Mouse (Mus musculus): Measurements from ENCODE around the gene Gpx2. TPM values are rescaled to one million over a fixed set of nuclear protein-coding genes. Genes with fewer than 3 reads are reported as not detected.

Gpx2 gene
- polyA plus RNA-seq, 1 experiment: not detected

DNA sequence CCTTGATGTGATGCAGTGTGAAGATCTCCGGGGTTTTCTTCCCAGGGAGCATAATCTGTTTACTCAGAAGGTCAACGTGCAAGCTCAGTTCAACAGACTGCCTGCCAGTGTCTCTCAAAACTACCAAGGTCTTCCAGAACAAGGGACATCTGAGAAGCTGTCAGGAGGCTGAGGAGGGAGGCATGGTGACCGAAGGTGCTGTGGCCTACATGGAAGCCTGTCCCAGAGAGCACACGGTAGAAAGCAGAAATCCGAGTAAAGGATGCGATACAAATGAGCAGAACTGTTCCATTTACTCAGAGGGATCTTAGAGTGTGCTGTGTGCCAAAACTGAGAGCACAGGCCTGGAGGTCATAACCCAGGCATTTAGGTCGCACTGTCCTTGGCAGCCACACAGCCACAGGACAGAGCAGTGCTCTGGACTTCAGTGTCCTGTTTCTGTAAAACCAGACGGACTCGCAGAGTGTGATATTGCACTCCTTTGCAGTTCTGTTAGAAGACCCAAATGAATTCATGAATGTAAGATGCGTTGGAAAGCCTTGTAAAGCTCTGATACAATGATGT, 11.2 kb downstream of the Gpx2 start:
- Histone ChIP-seq H3K27ac (ENCODE audit: control insufficient read depth, insufficient read depth, low read depth, low read length) (no peak overlapping the region), H3K4me1 (ENCODE audit: control insufficient read depth, insufficient read depth, low read length) (no peaks in the 10 kb centered on the region; the same call in 1 of the 2 replicates), H3K27me3 (ENCODE audit: control insufficient read depth, insufficient read depth, low read length) (no peaks in the 10 kb centered on the region), H3K36me3 (ENCODE audit: control insufficient read depth, insufficient read depth, low read length) (no peaks in the 10 kb centered on the region), H3K4me3 (ENCODE audit: control insufficient read depth, low read depth, low read length) (no peak overlapping the region)
- TF ChIP-seq POLR2A (IDR thresholded peaks at IDR 0.05; ENCODE audit: control insufficient read depth, low read depth, low read length) (no peak), CTCF (IDR thresholded peaks at IDR 0.05; ENCODE audit: control insufficient read depth, insufficient read depth, insufficient replicate concordance, low read depth, low read length) (no peak)

DNA sequence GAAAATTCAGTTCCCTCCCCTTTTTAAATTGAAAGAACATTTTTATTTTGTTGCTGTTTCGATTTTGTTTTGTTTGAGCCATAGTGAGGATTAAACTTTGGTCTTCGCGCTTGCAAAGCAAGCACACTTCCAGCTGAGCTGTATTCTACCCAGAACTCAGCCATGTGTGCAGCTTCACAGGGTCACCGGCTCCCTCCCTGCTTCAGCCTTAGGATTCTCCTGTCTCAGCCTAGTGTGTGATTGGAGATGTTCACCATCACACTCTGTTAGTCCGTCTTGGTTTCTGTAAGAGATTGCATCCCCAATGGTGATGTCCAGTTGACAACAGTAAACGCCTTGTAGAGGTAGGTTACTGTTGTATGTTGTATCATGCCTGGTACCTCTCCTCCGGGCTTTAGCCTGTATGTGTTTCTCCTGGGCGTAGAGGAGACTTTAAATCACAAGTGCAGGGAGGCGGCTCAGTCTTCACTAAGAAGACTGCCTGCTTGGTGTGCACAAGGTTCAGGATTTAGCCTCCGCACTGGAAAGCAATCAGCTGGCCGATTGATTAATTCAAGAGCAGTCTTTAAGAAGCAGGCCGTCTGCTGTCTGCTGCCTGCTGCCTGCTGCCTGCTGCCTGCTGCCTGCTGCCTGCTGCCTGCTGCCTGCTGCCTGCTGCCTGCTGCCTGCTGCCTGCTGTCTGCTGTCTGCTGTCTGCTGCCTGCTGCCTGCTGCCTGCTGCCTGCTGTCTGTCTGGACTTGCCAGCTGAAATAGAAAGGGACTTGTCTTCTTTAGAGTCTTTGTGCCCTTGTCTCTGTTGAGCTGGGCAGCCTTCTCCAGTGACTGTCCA, 14.5 kb downstream of the Gpx2 start:
- Histone ChIP-seq H3K36me3 (ENCODE audit: control insufficient read depth, insufficient read depth, low read length) (no peaks in the 10 kb centered on the region), H3K27me3 (ENCODE audit: control insufficient read depth, insufficient read depth, low read length) (no peaks in the 10 kb centered on the region), H3K4me1 (ENCODE audit: control insufficient read depth, insufficient read depth, low read length) (no peaks in the 10 kb centered on the region; the same call in 1 of the 2 replicates), H3K27ac (ENCODE audit: control insufficient read depth, insufficient read depth, low read depth, low read length) (no peak overlapping the region), H3K4me3 (ENCODE audit: control insufficient read depth, low read depth, low read length) (no peak overlapping the region)
- TF ChIP-seq POLR2A (IDR thresholded peaks at IDR 0.05; ENCODE audit: control insufficient read depth, low read depth, low read length): no peak
- no peak for TF ChIP-seq CTCF (IDR thresholded peaks at IDR 0.05; ENCODE audit: control insufficient read depth, insufficient read depth, insufficient replicate concordance, low read depth, low read length)

DNA sequence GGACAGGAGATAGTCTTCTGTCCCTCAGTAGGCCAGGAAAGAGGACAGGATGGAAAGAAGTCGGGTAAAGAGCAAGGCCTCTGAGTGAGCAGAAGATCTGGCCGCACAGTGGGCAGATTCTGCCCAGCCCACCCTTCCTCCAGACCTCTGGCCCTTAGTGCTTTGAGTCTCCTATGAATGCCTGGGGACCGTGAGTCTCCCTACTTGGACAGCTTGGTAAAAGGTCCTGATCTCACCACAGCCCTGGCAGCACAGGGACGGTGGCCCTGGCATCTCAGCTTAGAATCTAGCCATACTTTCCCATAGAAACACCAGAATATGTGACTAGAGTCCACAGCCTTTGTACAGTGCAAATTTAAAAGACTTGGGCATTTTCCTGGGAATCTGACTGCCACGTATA, 15.4 kb downstream of the Gpx2 start:
- TF ChIP-seq CTCF (IDR thresholded peaks at IDR 0.05; ENCODE audit: control insufficient read depth, insufficient read depth, insufficient replicate concordance, low read depth, low read length) (no peak), POLR2A (IDR thresholded peaks at IDR 0.05; ENCODE audit: control insufficient read depth, low read depth, low read length) (no peak)
- Histone ChIP-seq H3K27ac (ENCODE audit: control insufficient read depth, insufficient read depth, low read depth, low read length) (no peak overlapping the region), H3K4me1 (ENCODE audit: control insufficient read depth, insufficient read depth, low read length) (no peaks in the 10 kb centered on the region; the same call in 1 of the 2 replicates), H3K4me3 (ENCODE audit: control insufficient read depth, low read depth, low read length) (no peak overlapping the region), H3K36me3 (ENCODE audit: control insufficient read depth, insufficient read depth, low read length) (no peaks in the 10 kb centered on the region), H3K27me3 (ENCODE audit: control insufficient read depth, insufficient read depth, low read length) (no peaks in the 10 kb centered on the region)

DNA sequence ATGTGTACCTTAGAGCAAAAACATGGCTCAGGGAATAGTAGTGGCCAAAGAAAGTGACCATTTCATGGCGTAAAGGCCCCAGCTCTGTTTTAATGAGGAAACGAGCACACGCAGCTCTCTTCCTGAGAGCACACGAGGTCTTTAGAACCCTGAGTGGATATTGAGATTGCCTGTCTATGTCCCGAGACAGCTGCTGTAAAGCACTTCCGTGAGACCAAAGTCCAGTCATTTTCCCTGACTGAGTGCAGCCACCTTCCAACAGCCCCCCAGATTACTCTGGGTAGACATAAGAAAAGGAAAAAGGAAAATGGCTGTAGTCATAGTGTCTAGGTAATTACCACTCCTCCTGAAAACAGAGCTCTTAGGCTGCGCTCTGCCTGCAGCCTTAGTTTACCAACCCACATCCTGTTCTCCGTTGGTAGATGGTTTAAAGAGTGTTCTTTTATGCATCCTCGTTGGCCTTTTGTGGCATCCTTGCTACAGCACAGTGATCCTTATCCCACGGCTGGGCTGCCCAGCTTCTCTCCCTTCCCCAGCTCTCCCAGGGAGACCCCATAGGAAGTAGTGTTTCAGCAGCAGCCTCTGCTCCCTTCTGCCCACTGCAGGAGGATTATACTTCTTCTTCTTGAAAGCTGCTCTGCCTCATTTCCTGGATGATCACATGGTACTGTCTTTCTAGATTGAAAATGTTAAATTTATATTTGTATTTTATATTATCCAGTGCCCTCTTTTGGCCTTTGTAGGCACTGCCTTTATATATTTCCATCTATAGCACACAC, 16.9 kb downstream of the Gpx2 start:
- Histone ChIP-seq H3K27me3 (ENCODE audit: control insufficient read depth, insufficient read depth, low read length) (no peaks in the 10 kb centered on the region), H3K36me3 (ENCODE audit: control insufficient read depth, insufficient read depth, low read length) (no peaks in the 10 kb centered on the region), H3K4me3 (ENCODE audit: control insufficient read depth, low read depth, low read length) (no peak overlapping the region), H3K27ac (ENCODE audit: control insufficient read depth, insufficient read depth, low read depth, low read length) (no peak overlapping the region), H3K4me1 (ENCODE audit: control insufficient read depth, insufficient read depth, low read length) (no peaks in the 10 kb centered on the region)
- TF ChIP-seq CTCF (IDR thresholded peaks at IDR 0.05; ENCODE audit: control insufficient read depth, insufficient read depth, insufficient replicate concordance, low read depth, low read length) (no peak), POLR2A (IDR thresholded peaks at IDR 0.05; ENCODE audit: control insufficient read depth, low read depth, low read length) (no peak)

DNA sequence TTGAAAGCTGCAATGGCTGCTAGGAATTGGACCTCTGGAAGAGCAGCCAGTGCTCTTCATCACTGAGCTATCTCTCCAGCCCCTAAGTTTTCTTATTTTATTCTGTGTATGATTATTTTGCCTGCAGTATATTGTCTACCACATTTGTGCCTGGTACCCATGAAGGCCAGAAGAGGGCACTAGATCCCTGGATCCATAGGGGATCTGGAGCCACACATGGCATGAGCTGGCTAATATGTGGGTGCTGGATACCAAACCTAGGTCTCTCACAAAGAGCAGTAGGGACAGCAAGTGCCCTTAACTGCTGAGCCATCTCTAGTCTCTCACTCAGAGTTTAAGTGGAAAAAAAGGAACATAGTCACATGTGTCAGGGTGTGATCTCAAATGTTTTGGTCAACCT, 17.5 kb downstream of the Gpx2 start:
- no peaks in the 10 kb centered on the region for H3K27me3 ChIP-seq (ENCODE audit: control insufficient read depth, insufficient read depth, low read length)
- H3K27ac ChIP-seq (ENCODE audit: control insufficient read depth, insufficient read depth, low read depth, low read length): no peak overlapping the region
- H3K4me1 ChIP-seq (ENCODE audit: control insufficient read depth, insufficient read depth, low read length): no peaks in the 10 kb centered on the region
- TF ChIP-seq POLR2A (IDR thresholded peaks at IDR 0.05; ENCODE audit: control insufficient read depth, low read depth, low read length) (no peak), CTCF (IDR thresholded peaks at IDR 0.05; ENCODE audit: control insufficient read depth, insufficient read depth, insufficient replicate concordance, low read depth, low read length) (no peak)
- no peak overlapping the region for H3K4me3 ChIP-seq (ENCODE audit: control insufficient read depth, low read depth, low read length)
- no peaks in the 10 kb centered on the region for H3K36me3 ChIP-seq (ENCODE audit: control insufficient read depth, insufficient read depth, low read length)

DNA sequence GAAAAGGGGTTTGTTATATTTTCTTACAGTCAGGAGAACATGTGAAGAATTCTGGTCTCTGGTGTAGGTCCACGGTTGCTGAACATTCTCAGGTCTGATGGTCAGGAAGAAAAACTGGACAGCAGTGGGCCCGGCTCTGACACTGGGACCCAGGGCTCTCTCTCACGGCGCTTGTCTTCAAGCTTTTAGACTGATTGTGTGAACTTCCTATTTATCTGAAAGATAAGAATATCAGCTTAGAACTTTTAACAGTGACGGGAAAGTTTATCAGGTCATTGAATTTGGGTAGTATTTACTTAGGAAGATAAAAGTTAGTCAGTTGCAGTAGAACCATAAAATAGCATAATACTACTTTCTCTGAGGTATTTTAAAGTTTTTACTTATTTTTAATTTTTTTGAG, 18.5 kb downstream of the Gpx2 start:
- no peaks in the 10 kb centered on the region for H3K27me3 ChIP-seq (ENCODE audit: control insufficient read depth, insufficient read depth, low read length)

DNA sequence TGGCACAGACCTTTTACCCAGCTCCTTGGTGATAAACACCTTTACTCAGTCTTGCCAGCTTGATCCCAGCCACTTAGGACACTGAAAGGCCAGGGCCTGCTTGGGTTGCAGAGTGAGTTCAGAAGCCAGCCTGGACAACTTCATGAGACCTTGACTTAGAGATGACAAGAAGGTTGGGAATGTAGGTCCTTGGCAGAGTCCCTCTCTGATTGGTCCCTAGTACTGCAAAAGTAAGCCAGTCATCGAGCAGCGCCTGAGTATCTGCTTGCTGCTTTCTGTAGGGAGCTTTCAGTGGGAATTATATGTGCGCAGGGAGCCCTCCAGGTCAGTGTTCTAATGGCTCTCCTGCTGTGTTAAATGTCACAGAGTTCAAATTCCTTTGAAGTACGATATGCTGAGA, 20.2 kb downstream of the Gpx2 start:
- no peak overlapping the region for H3K4me3 ChIP-seq (ENCODE audit: control insufficient read depth, low read depth, low read length)
- no peaks in the 10 kb centered on the region for H3K36me3 ChIP-seq (ENCODE audit: control insufficient read depth, insufficient read depth, low read length)
- no peak overlapping the region for H3K27ac ChIP-seq (ENCODE audit: control insufficient read depth, insufficient read depth, low read depth, low read length)
- no peaks in the 10 kb centered on the region for H3K27me3 ChIP-seq (ENCODE audit: control insufficient read depth, insufficient read depth, low read length)
- H3K4me1 ChIP-seq (ENCODE audit: control insufficient read depth, insufficient read depth, low read length): no peaks in the 10 kb centered on the region
- TF ChIP-seq POLR2A (IDR thresholded peaks at IDR 0.05; ENCODE audit: control insufficient read depth, low read depth, low read length): no peak
- no peak for TF ChIP-seq CTCF (IDR thresholded peaks at IDR 0.05; ENCODE audit: control insufficient read depth, insufficient read depth, insufficient replicate concordance, low read depth, low read length)

More for the DNA sequence above, 18.5 kb downstream of the Gpx2 start:
- no peaks in the 10 kb centered on the region for H3K36me3 ChIP-seq (ENCODE audit: control insufficient read depth, insufficient read depth, low read length)
- no peak overlapping the region for H3K4me3 ChIP-seq (ENCODE audit: control insufficient read depth, low read depth, low read length)
- H3K27ac ChIP-seq (ENCODE audit: control insufficient read depth, insufficient read depth, low read depth, low read length): no peak overlapping the region
- TF ChIP-seq POLR2A (IDR thresholded peaks at IDR 0.05; ENCODE audit: control insufficient read depth, low read depth, low read length) (no peak), CTCF (IDR thresholded peaks at IDR 0.05; ENCODE audit: control insufficient read depth, insufficient read depth, insufficient replicate concordance, low read depth, low read length) (no peak)
- no peaks in the 10 kb centered on the region for H3K4me1 ChIP-seq (ENCODE audit: control insufficient read depth, insufficient read depth, low read length)
